Mouse (Mus musculus): ENCODE measurements around the gene Zfp128. TPM values are rescaled to one million over a fixed set of nuclear protein-coding genes. Genes with fewer than 3 reads are reported as not detected.
"Not testable (repeated sequence)": the region's sequence is repeated elsewhere in the genome, so short reads cannot be mapped to it uniquely, and the experiment has no call there.

The Zfp128 gene
- polyA plus RNA-seq, 1 experiment: 1.2 TPM

GRCm38 (mm10) chr7:12913556-12913955 is 32.6 kb downstream of the Zfp128 start:
- TF ChIP-seq CTCF (IDR thresholded peaks at IDR 0.05; ENCODE audit: low read depth, low read length): no peak
- TF ChIP-seq EP300 (IDR thresholded peaks at IDR 0.05; ENCODE audit: insufficient read depth, low read depth, low read length): no peak
- no peak for TF ChIP-seq POLR2A (IDR thresholded peaks at IDR 0.05; ENCODE audit: insufficient read depth, low read length)
- no peak overlapping the region for H3K27ac ChIP-seq (ENCODE audit: insufficient read depth, low read length)
- H3K36me3 ChIP-seq (ENCODE audit: control insufficient read depth, insufficient read depth, low read length, poor library complexity, severe bottlenecking): peaks cover 1% of the 10 kb centered on the region
- no peaks in the 10 kb centered on the region; the same call in 1 of the 2 replicates for H3K27me3 ChIP-seq (ENCODE audit: control insufficient read depth, insufficient read depth, low read length, poor library complexity, severe bottlenecking)
- H3K4me3 ChIP-seq (ENCODE audit: low read depth, low read length): no peak overlapping the region
- no peaks in the 10 kb centered on the region for H3K4me1 ChIP-seq (ENCODE audit: control insufficient read depth, insufficient read depth, low read length)
- no peaks in the 10 kb centered on the region for H3K9me3 ChIP-seq (replicated peaks; ENCODE audit: control insufficient read depth, insufficient read depth, low read length, poor library complexity, severe bottlenecking)
- H3K9ac ChIP-seq (ENCODE audit: low read depth, poor library complexity, severe bottlenecking): no peak overlapping the region

GRCm38 (mm10) chr7:12920495-12920894 is 39.5 kb downstream of the Zfp128 start:
- not testable (repeated sequence) for H3K27me3 ChIP-seq (ENCODE audit: control insufficient read depth, insufficient read depth, low read length, poor library complexity, severe bottlenecking); H3K4me3 ChIP-seq (ENCODE audit: low read depth, low read length); H3K4me1 ChIP-seq (ENCODE audit: control insufficient read depth, insufficient read depth, low read length); H3K9me3 ChIP-seq (replicated peaks; ENCODE audit: control insufficient read depth, insufficient read depth, low read length, poor library complexity, severe bottlenecking); H3K27ac ChIP-seq (ENCODE audit: insufficient read depth, low read length)
- H3K36me3 ChIP-seq (ENCODE audit: control insufficient read depth, insufficient read depth, low read length, poor library complexity, severe bottlenecking): peaks cover 29% of the 10 kb centered on the region
- peak overlapping the region; percentile 39; the same call in 1 of the 2 replicates for H3K9ac ChIP-seq (ENCODE audit: low read depth, poor library complexity, severe bottlenecking)

GRCm38 (mm10) chr7:12921318-12921704 is 40.3 kb downstream of the Zfp128 start:
- no peaks in the 10 kb centered on the region for H3K9me3 ChIP-seq (replicated peaks; ENCODE audit: control insufficient read depth, insufficient read depth, low read length, poor library complexity, severe bottlenecking)
- peak overlapping the region; percentile 95 for H3K9ac ChIP-seq (ENCODE audit: low read depth, poor library complexity, severe bottlenecking)
- peak overlapping the region; percentile 60 for H3K27ac ChIP-seq (ENCODE audit: insufficient read depth, low read length)
- H3K27me3 ChIP-seq (ENCODE audit: control insufficient read depth, insufficient read depth, low read length, poor library complexity, severe bottlenecking): no peaks in the 10 kb centered on the region
- TF ChIP-seq CTCF (IDR thresholded peaks at IDR 0.05; ENCODE audit: low read depth, low read length) (no peak), POLR2A (IDR thresholded peaks at IDR 0.05; ENCODE audit: insufficient read depth, low read length) (no peak)
- peak overlapping the region; percentile 82 for H3K4me3 ChIP-seq (ENCODE audit: low read depth, low read length)
- H3K36me3 ChIP-seq (ENCODE audit: control insufficient read depth, insufficient read depth, low read length, poor library complexity, severe bottlenecking): peaks cover 38% of the 10 kb centered on the region
- no peaks in the 10 kb centered on the region for H3K4me1 ChIP-seq (ENCODE audit: control insufficient read depth, insufficient read depth, low read length)

GRCm38 (mm10) chr7:12921705-12922465 is 40.9 kb downstream of the Zfp128 start, which contains the start of gene Rps5:
TSS of gene Rps5 (plus strand) at chr7:12922290.
- Histone ChIP-seq H3K9me3 (replicated peaks; ENCODE audit: control insufficient read depth, insufficient read depth, low read length, poor library complexity, severe bottlenecking) (no peaks in the 10 kb centered on the region), H3K4me3 (ENCODE audit: low read depth, low read length) (peak within 1 kb of the TSS; percentile 82), H3K27me3 (ENCODE audit: control insufficient read depth, insufficient read depth, low read length, poor library complexity, severe bottlenecking) (no peaks in the 10 kb centered on the region), H3K27ac (ENCODE audit: insufficient read depth, low read length) (peak within 1 kb of the TSS; percentile 64), H3K9ac (ENCODE audit: low read depth, poor library complexity, severe bottlenecking) (peak within 1 kb of the TSS; percentile 95), H3K36me3 (ENCODE audit: control insufficient read depth, insufficient read depth, low read length, poor library complexity, severe bottlenecking) (peaks cover 43% of the 10 kb centered on the region), H3K4me1 (ENCODE audit: control insufficient read depth, insufficient read depth, low read length) (no peaks in the 10 kb centered on the region)
- peak; percentile 31 for TF ChIP-seq POLR2A (IDR thresholded peaks at IDR 0.05; ENCODE audit: insufficient read depth, low read length)
- TF ChIP-seq CTCF (IDR thresholded peaks at IDR 0.05; ENCODE audit: low read depth, low read length): peak; percentile 24
- no peak for TF ChIP-seq EP300 (IDR thresholded peaks at IDR 0.05; ENCODE audit: insufficient read depth, low read depth, low read length)

- peak overlapping the region; percentile 64 for H3K27ac ChIP-seq (ENCODE audit: insufficient read depth, low read length)
These were observed 41.8 kb downstream of the Zfp128 start for GRCm38 (mm10) chr7:12922729-12923128.

GRCm38 (mm10) chr7:12926316-12926715 is 45.3 kb downstream of the Zfp128 start:
- H3K4me1 ChIP-seq (ENCODE audit: control insufficient read depth, insufficient read depth, low read length): peaks cover 2% of the 10 kb centered on the region
- no peaks in the 10 kb centered on the region for H3K9me3 ChIP-seq (replicated peaks; ENCODE audit: control insufficient read depth, insufficient read depth, low read length, poor library complexity, severe bottlenecking)
- no peak overlapping the region for H3K9ac ChIP-seq (ENCODE audit: low read depth, poor library complexity, severe bottlenecking)
- peaks cover 45% of the 10 kb centered on the region for H3K36me3 ChIP-seq (ENCODE audit: control insufficient read depth, insufficient read depth, low read length, poor library complexity, severe bottlenecking)
- no peak overlapping the region for H3K4me3 ChIP-seq (ENCODE audit: low read depth, low read length)
- TF ChIP-seq EP300 (IDR thresholded peaks at IDR 0.05; ENCODE audit: insufficient read depth, low read depth, low read length) (no peak), POLR2A (IDR thresholded peaks at IDR 0.05; ENCODE audit: insufficient read depth, low read length) (no peak), CTCF (IDR thresholded peaks at IDR 0.05; ENCODE audit: low read depth, low read length) (no peak)
- peak overlapping the region; percentile 33 for H3K27ac ChIP-seq (ENCODE audit: insufficient read depth, low read length)
- no peaks in the 10 kb centered on the region for H3K27me3 ChIP-seq (ENCODE audit: control insufficient read depth, insufficient read depth, low read length, poor library complexity, severe bottlenecking)

More at GRCm38 (mm10) chr7:12922729-12923128, 41.8 kb downstream of the Zfp128 start:
- peaks cover 45% of the 10 kb centered on the region for H3K36me3 ChIP-seq (ENCODE audit: control insufficient read depth, insufficient read depth, low read length, poor library complexity, severe bottlenecking)
- H3K27me3 ChIP-seq (ENCODE audit: control insufficient read depth, insufficient read depth, low read length, poor library complexity, severe bottlenecking): no peaks in the 10 kb centered on the region
- peak overlapping the region; percentile 84 for H3K9ac ChIP-seq (ENCODE audit: low read depth, poor library complexity, severe bottlenecking)
- peak overlapping the region; percentile 81 for H3K4me3 ChIP-seq (ENCODE audit: low read depth, low read length)
- H3K9me3 ChIP-seq (replicated peaks; ENCODE audit: control insufficient read depth, insufficient read depth, low read length, poor library complexity, severe bottlenecking): no peaks in the 10 kb centered on the region
- H3K4me1 ChIP-seq (ENCODE audit: control insufficient read depth, insufficient read depth, low read length): no peaks in the 10 kb centered on the region
- TF ChIP-seq EP300 (IDR thresholded peaks at IDR 0.05; ENCODE audit: insufficient read depth, low read depth, low read length) (no peak), CTCF (IDR thresholded peaks at IDR 0.05; ENCODE audit: low read depth, low read length) (no peak), POLR2A (IDR thresholded peaks at IDR 0.05; ENCODE audit: insufficient read depth, low read length) (no peak)

Measured in ES-Bruce4 (cell line).